Mouse (Mus musculus) neural tube, embryonic 14.5 days (tissue): ENCODE results near the gene Fxn. TPM values are rescaled to one million over a fixed set of nuclear protein-coding genes. Genes with fewer than 3 reads are reported as not detected.

Experiments
- ATAC-seq: fragments of 200-750 bp; cut with Nextera tagmentation; 2 replicates; pipeline ENCODE4 v1.8.0; 2017; ENCODE audit warnings: low read depth, mild to moderate bottlenecking, moderate TSS enrichment, moderate library complexity
- H3K27ac ChIP-seq: fragments of 300-500 bp; sonication (generic); 2 replicates; pipeline ENCODE4 v1.5.1; 2014; ENCODE audit warnings: low read depth, mild to moderate bottlenecking, control low read depth, low read length, moderate library complexity, mixed read lengths
- H3K27me3 ChIP-seq: fragments of 300-500 bp; sonication (generic); 2 replicates; pipeline ENCODE4 v1.6.1; 2014; ENCODE audit warnings: low read length; ENCODE audit not compliant: control insufficient read depth, insufficient read depth
- H3K36me3 ChIP-seq: fragments of 300-500 bp; sonication (generic); 2 replicates; pipeline ENCODE4 v1.6.1; 2014; ENCODE audit warnings: low read length, mixed read lengths; ENCODE audit not compliant: control insufficient read depth, insufficient read depth
- H3K4me1 ChIP-seq: fragments of 300-500 bp; sonication (generic); 2 replicates; pipeline ENCODE4 v1.6.1; 2014; ENCODE audit warnings: low read length; ENCODE audit not compliant: control insufficient read depth, insufficient read depth
- H3K4me2 ChIP-seq: fragments of 300-500 bp; sonication (generic); 2 replicates; pipeline ENCODE4 v1.6.1; 2014; ENCODE audit warnings: mild to moderate bottlenecking, low read depth, low read length, control low read depth
- H3K4me3 ChIP-seq: fragments of 300-500 bp; sonication (generic); 2 replicates; pipeline ENCODE4 v1.5.1; 2014; ENCODE audit warnings: low read depth, low read length, control low read depth, mixed read lengths
- H3K9ac ChIP-seq: fragments of 300-500 bp; sonication (generic); replicated peaks from 2 replicates; pipeline ENCODE4 v1.6.1; 2014; ENCODE audit warnings: low read depth, mild to moderate bottlenecking, control low read depth, low read length, mixed read lengths
- H3K9me3 ChIP-seq: fragments of 300-500 bp; sonication (generic); 2 replicates; pipeline ENCODE4 v1.6.1; 2016; ENCODE audit warnings: low read length; ENCODE audit not compliant: control insufficient read depth
- WGBS: fragments of 180-500 bp; shearing (Covaris S2); extraction: QIAGEN DNeasy Blood & Tissue Kit; methylation state at CpG from one replicate; pipeline ENCODE4 v1.1.7; 2014; 5-methylcytosine and 5-hydroxymethylcytosine counted together
- polyA plus RNA-seq: library from polyadenylated mRNA; unstranded; fragments of >200 nt; fragmentation: Nextera tagmentation; extraction: Ambion mirVana; gene quantifications from 2 replicates; pipeline ENCODE4 v1.2.1, GENCODE M21; 2014

Fxn gene
- polyA plus RNA-seq, 1 experiment from 2014 or later: 38.4 TPM

DNA sequence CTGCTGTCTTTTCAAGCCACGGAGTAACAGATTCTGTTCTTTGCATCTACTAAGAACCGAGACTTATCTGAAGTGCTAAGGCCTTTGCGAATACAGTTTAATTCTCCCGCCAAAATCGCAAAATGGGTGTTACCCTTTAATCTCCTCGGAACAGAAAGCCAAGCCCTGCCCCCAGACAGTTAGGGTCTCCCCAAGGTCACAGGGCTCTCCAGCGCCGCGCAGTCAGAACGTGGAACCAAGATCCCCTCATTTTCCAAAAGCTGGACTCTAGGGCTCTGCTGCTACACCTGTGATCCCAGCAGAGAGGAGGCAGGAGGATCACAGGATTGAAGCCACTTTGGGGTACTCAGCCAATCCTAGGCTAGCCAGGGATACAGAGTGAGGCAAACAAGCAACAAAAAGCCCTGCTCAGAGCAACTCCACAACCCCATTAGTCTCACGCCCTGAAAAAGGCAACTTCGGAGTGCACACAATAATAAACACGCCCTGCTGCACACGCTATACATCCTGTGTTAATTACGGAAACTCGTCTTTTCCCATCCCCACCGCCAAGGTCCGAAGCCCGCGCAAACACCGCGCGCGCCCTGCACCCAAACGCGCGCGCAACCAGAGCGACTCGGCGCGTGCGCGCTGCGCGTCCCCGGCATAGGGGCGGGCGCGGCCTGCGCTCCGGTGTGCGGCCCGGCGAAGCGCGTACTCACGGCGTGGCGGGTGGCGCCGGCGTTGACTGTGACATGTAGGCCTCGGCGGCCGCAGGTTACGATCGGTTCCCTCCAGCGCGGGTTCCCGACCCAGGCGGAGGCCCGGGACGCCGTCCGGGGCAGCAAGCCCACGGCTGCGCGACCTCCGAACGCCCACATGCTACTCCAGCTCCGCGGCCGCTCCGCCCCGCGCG lies 452 bp downstream of the Fxn start:
- under 1% methylated on average over 70 of the region's 78 CpGs for WGBS
- ATAC-seq: peak; percentile 66
- Histone ChIP-seq H3K4me2 (peak overlapping the region; percentile 54), H3K27me3 (no peaks in the 10 kb centered on the region), H3K4me3 (peak overlapping the region; percentile 63), H3K36me3 (no peaks in the 10 kb centered on the region), H3K9ac (peak overlapping the region; percentile 69), H3K4me1 (no peaks in the 10 kb centered on the region), H3K9me3 (no peaks in the 10 kb centered on the region), H3K27ac (peak overlapping the region; percentile 72)

DNA sequence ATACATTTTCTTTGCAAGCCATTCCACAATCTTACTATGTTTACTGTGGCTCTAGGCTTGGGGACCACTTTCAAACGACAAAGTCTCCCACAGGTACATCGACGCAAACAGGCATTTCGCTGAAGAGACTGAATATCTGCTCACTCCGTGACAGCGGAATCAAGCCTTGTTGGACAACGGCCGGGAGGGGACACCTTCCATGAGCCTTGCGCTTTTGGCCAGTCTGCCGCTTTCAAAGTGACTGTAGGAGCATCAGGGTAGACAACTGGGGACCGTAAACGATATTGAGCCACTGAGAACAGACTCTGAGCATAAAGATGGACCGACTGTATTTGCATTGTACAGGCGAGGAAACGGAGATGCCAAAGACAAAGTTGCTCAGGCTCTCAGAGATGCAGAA lies 1.5 kb downstream of the Fxn start:
- Histone ChIP-seq H3K4me3 (no peak overlapping the region), H3K9ac (no peak overlapping the region), H3K27me3 (no peaks in the 10 kb centered on the region), H3K9me3 (no peaks in the 10 kb centered on the region), H3K27ac (no peak overlapping the region), H3K4me2 (peak overlapping the region; percentile 54; the same call in 1 of the 2 replicates), H3K36me3 (no peaks in the 10 kb centered on the region), H3K4me1 (no peaks in the 10 kb centered on the region)
- ATAC-seq: no peak
- WGBS: 83% methylated on average over 15 of the region's 15 CpGs

GRCm38 (mm10) chr19:24274281-24274680 lies 6.1 kb downstream of the Fxn start:
- H3K27me3 ChIP-seq: no peaks in the 10 kb centered on the region
- no peaks in the 10 kb centered on the region for H3K4me1 ChIP-seq
- H3K27ac ChIP-seq: no peak overlapping the region
- ATAC-seq: no peak
- no peaks in the 10 kb centered on the region for H3K36me3 ChIP-seq
- WGBS: 70% methylated on average over 3 of the region's 3 CpGs
- no peak overlapping the region for H3K9ac ChIP-seq
- H3K9me3 ChIP-seq: no peaks in the 10 kb centered on the region
- no peak overlapping the region for H3K4me3 ChIP-seq
- H3K4me2 ChIP-seq: no peak overlapping the region

GRCm38 (mm10) chr19:24271746-24272426 lies 8.5 kb downstream of the Fxn start:
- peak; percentile 85 for ATAC-seq
- Histone ChIP-seq H3K4me3 (no peak overlapping the region), H3K4me2 (peak overlapping the region; percentile 23; the same call in 1 of the 2 replicates), H3K9ac (no peak overlapping the region), H3K27ac (no peak overlapping the region), H3K4me1 (no peaks in the 10 kb centered on the region), H3K9me3 (no peaks in the 10 kb centered on the region), H3K36me3 (no peaks in the 10 kb centered on the region), H3K27me3 (no peaks in the 10 kb centered on the region)
- WGBS: 45% methylated on average over 16 of the region's 16 CpGs

- no peaks in the 10 kb centered on the region for H3K36me3 ChIP-seq
- ATAC-seq: peak; percentile 72
- H3K4me2 ChIP-seq: peak overlapping the region; percentile 23; the same call in 1 of the 2 replicates
- no peaks in the 10 kb centered on the region for H3K9me3 ChIP-seq
- H3K27me3 ChIP-seq: no peaks in the 10 kb centered on the region
- no peaks in the 10 kb centered on the region for H3K4me1 ChIP-seq
- 44% methylated on average over 7 of the region's 7 CpGs for WGBS
- no peak overlapping the region for H3K4me3 ChIP-seq
- no peak overlapping the region for H3K27ac ChIP-seq
- no peak overlapping the region for H3K9ac ChIP-seq
These were observed 9.1 kb downstream of the Fxn start for GRCm38 (mm10) chr19:24271326-24271725.

DNA sequence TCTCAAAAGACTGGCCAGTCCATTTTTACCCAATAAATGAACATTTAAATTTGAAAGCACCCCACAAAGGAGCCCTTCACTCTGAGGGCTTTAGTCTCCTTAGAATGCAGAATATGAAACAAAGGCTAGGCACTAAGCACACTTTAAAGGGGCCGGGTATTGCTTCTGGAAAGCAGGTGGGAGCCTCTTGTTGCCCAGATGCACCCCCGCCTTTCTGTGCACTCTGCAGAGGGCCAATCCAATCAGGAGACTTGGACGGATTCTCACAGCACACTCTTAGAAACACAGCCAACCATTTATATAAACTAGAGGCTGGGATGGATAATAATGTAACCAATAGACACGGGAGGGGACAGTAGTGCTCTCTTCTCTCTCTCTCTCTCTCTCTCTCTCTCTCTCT lies 11.9 kb downstream of the Fxn start:
- Histone ChIP-seq H3K36me3 (no peaks in the 10 kb centered on the region), H3K9ac (no peak overlapping the region), H3K27ac (no peak overlapping the region), H3K9me3 (no peaks in the 10 kb centered on the region), H3K4me2 (no peak overlapping the region), H3K4me1 (no peaks in the 10 kb centered on the region), H3K4me3 (no peak overlapping the region), H3K27me3 (no peaks in the 10 kb centered on the region)
- no peak for ATAC-seq
- 36% methylated on average over 4 of the region's 4 CpGs for WGBS

- H3K4me2 ChIP-seq: no peak overlapping the region
- no peaks in the 10 kb centered on the region for H3K27me3 ChIP-seq
- no peaks in the 10 kb centered on the region for H3K9me3 ChIP-seq
- 86% methylated on average over 7 of the region's 7 CpGs for WGBS
- no peak overlapping the region for H3K27ac ChIP-seq
- no peaks in the 10 kb centered on the region for H3K4me1 ChIP-seq
- H3K9ac ChIP-seq: no peak overlapping the region
- no peaks in the 10 kb centered on the region for H3K36me3 ChIP-seq
- no peak overlapping the region for H3K4me3 ChIP-seq
- no peak for ATAC-seq
These were observed 14.2 kb downstream of the Fxn start for GRCm38 (mm10) chr19:24266046-24266830.

- H3K4me1 ChIP-seq: no peaks in the 10 kb centered on the region
These were observed 15.4 kb downstream of the Fxn start for GRCm38 (mm10) chr19:24264991-24265390.

More at GRCm38 (mm10) chr19:24264991-24265390, 15.4 kb downstream of the Fxn start:
- no peak overlapping the region for H3K27ac ChIP-seq
- ATAC-seq: peak; percentile 81
- H3K27me3 ChIP-seq: no peaks in the 10 kb centered on the region
- H3K9ac ChIP-seq: no peak overlapping the region
- no peak overlapping the region for H3K4me2 ChIP-seq
- H3K9me3 ChIP-seq: no peaks in the 10 kb centered on the region
- 41% methylated on average over 7 of the region's 7 CpGs for WGBS
- no peaks in the 10 kb centered on the region for H3K36me3 ChIP-seq
- H3K4me3 ChIP-seq: no peak overlapping the region
